Mouse (Mus musculus) liver, postnatal 0 days (tissue): ENCODE measurements around the gene Pitx3.

Experiments
- CTCF ChIP-seq: sonication (generic); IDR thresholded peaks from 2 replicates; pipeline ENCODE4 v1.5.1; 2016; ENCODE audit warnings: antibody characterized with exemption, low read depth
- EP300 ChIP-seq: IDR thresholded peaks from 2 replicates; pipeline ENCODE4 v1.6.1; 2016; ENCODE audit warnings: antibody characterized with exemption, low read depth, mild to moderate bottlenecking

DNA sequence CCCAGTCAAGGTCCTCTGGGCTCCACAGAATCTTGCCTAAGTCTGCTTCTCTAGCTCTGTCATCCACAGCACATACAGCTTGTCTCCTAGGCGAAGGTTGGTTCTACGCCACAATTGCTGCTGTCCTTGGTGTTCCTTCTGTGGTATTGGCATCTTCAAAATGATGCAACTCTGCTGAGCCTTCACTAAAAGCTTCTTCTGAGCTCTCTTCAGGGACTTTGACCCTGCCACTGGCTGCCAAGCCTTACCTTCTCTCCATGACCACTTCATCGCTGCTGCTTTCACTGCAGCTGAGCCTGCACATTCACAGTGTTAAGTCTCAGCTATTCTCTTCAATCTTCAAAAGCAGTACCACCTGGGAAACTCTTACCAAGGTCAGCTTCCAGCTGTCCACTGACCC is 34.1 kb upstream of the Pitx3 start:
- no peak for TF ChIP-seq CTCF
- TF ChIP-seq EP300, result no peak
